Mouse (Mus musculus) lung, postnatal 0 days (tissue): ENCODE measurements around the gene Wnt5b. TPM values are rescaled to one million over a fixed set of nuclear protein-coding genes. Genes with fewer than 3 reads are reported as not detected.
A peak's percentile ranks its signal among the peaks of the same experiment; 100 is the strongest.

ENCODE experiments used
- ATAC-seq: fragments of 200-750 bp; cut with Nextera tagmentation; 2 replicates; pipeline ENCODE4 v1.8.0; 2017; ENCODE audit warnings: moderate library complexity
- DNase-seq: peaks from one replicate; pipeline ENCODE4 v3.0.0-alpha.2; 2016; ENCODE audit warnings: low spot score
- H3K27ac ChIP-seq: fragments of 300-500 bp; sonication (generic); 2 replicates; pipeline ENCODE4 v1.5.1; 2014; ENCODE audit warnings: antibody characterized with exemption, mild to moderate bottlenecking, low read length, mixed read lengths
- H3K27me3 ChIP-seq: fragments of 300-500 bp; sonication (generic); replicated peaks from 2 replicates; pipeline ENCODE4 v1.6.1; 2014; ENCODE audit warnings: low read length, mixed read lengths; ENCODE audit not compliant: insufficient read depth
- H3K36me3 ChIP-seq: fragments of 300-500 bp; sonication (generic); 2 replicates; pipeline ENCODE4 v1.6.1; 2014; ENCODE audit warnings: low read length, mixed read lengths; ENCODE audit not compliant: insufficient read depth
- H3K4me1 ChIP-seq: fragments of 300-500 bp; sonication (generic); 2 replicates; pipeline ENCODE4 v1.6.1; 2014; ENCODE audit warnings: antibody characterized with exemption, low read depth, low read length, mixed read lengths; ENCODE audit not compliant: insufficient read depth
- H3K4me2 ChIP-seq: fragments of 300-500 bp; sonication (generic); replicated peaks from 2 replicates; pipeline ENCODE4 v1.6.1; 2014; ENCODE audit warnings: low read depth, mild to moderate bottlenecking, low read length, moderate library complexity, mixed read lengths
- H3K4me3 ChIP-seq: fragments of 300-500 bp; sonication (generic); 2 replicates; pipeline ENCODE4 v1.5.1; 2014; ENCODE audit warnings: low read depth, low read length
- H3K9ac ChIP-seq: fragments of 300-500 bp; sonication (generic); replicated peaks from 2 replicates; pipeline ENCODE4 v1.6.1; 2014; ENCODE audit warnings: low read depth, mild to moderate bottlenecking
- H3K9me3 ChIP-seq: fragments of 300-500 bp; sonication (generic); 2 replicates; pipeline ENCODE4 v1.6.1; 2016; ENCODE audit warnings: low read length, mixed read lengths
- CTCF ChIP-seq: IDR thresholded peaks from 2 replicates; pipeline ENCODE4 v1.5.1; 2016; ENCODE audit warnings: antibody characterized with exemption, mild to moderate bottlenecking
- EP300 ChIP-seq: IDR thresholded peaks from 2 replicates; pipeline ENCODE4 v1.6.1; 2016; ENCODE audit warnings: antibody characterized with exemption, mild to moderate bottlenecking, control low read depth
- WGBS: fragments of 180-500 bp; shearing (Covaris S2); extraction: QIAGEN DNeasy Blood & Tissue Kit; methylation state at CpG from one replicate; pipeline ENCODE4 v1.1.7; 2014; 5-methylcytosine and 5-hydroxymethylcytosine counted together
- polyA plus RNA-seq: library from polyadenylated mRNA; unstranded; fragments of >200 nt; fragmentation: Nextera tagmentation; extraction: Ambion mirVana; gene quantifications from 2 replicates; pipeline ENCODE4 v1.2.1, GENCODE M21; 2015

Wnt5b gene
- polyA plus RNA-seq, 1 experiment from 2014 or later = 6.6 TPM

DNA sequence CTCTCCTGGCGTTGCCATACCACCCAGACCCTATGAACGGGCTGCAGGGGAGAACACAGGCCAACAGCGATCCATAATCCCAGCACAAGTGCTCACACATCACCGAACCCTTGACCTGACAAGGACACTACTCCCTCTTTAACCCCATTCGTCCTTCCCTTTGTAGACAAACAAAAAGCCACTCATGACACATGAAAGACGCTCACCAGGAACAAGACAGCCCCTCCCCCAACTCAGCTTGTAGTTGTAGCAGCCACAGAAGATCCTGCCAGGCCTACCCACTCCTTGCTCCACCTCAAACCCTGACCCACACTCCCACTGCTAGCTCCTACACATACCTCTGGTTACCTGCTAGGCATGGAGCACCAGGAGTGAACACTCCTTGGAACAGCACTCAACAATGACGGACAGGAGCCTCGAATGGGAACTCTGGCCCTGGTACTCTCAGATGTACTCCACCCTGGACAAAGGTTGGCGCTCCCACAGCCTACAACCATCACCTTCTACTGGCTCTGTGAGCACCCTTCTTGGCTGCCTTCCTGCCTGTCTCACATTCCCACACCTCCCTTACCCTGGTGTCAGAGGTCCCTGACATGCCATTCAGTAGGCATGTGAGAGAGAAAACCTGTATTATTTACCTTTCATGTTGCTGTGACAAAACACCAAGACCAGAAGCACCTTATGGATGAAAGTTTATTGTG is 38.5 kb downstream of the Wnt5b start:
- Histone ChIP-seq H3K4me3 (no peak overlapping the region), H3K27ac (no peak overlapping the region), H3K9me3 (no peaks in the 10 kb centered on the region), H3K4me2 (no peak overlapping the region), H3K9ac (no peak overlapping the region), H3K27me3 (no peaks in the 10 kb centered on the region), H3K4me1 (no peaks in the 10 kb centered on the region), H3K36me3 (no peaks in the 10 kb centered on the region)
- ATAC-seq (no peak), DNase-seq (no peak)
- WGBS = 61% methylated on average over 9 of the region's 9 CpGs
- TF ChIP-seq EP300 = no peak
- no peak for TF ChIP-seq CTCF

DNA sequence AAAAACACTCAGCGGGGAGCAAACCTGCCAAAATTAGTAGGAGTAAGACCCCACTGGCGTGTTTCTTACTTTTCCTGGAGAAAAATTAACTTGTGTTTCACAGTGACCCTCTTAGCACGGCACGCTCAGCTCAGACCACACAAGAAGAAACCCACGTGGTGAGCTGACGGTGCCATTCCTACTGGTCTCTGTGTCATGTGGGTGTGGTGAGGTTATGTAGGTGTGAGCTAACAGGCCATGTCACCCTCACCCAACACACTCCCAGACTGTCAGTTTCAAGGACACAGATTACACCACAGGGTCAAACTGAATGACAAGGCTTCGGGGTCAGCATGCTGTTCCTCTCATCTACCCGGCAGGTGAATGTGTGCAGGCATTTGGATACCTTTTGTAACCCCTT is 39.4 kb downstream of the Wnt5b start:
- DNase-seq (no peak), ATAC-seq (no peak)
- Histone ChIP-seq H3K27me3 (no peaks in the 10 kb centered on the region), H3K4me2 (no peak overlapping the region), H3K36me3 (no peaks in the 10 kb centered on the region), H3K4me1 (no peaks in the 10 kb centered on the region), H3K27ac (no peak overlapping the region), H3K9me3 (no peaks in the 10 kb centered on the region), H3K9ac (no peak overlapping the region), H3K4me3 (no peak overlapping the region)
- TF ChIP-seq CTCF (no peak), EP300 (no peak)
- 61% methylated on average over 8 of the region's 8 CpGs for WGBS

DNA sequence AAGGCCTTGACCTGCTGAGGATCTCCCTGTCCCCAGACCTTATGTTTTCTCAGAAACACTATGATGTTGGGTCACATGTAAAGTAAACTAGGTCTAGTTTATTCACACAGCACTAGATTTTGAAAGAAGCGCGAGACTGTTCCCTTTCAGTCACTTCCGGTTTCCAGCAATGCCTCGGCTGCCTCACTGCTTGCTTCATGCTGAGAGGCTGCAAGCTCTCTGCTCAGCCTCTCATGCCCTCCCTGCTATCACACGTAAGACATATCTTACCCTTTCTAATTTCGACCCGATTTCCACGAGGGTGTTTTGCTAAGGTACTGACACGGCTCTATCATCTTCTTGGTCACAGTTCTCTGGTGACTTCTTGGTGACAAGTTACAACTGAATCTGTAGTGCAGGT is 42.1 kb downstream of the Wnt5b start:
- peak; percentile 33 for DNase-seq
- 42% methylated on average over 9 of the region's 9 CpGs for WGBS
- H3K9ac ChIP-seq = no peak overlapping the region

DNA sequence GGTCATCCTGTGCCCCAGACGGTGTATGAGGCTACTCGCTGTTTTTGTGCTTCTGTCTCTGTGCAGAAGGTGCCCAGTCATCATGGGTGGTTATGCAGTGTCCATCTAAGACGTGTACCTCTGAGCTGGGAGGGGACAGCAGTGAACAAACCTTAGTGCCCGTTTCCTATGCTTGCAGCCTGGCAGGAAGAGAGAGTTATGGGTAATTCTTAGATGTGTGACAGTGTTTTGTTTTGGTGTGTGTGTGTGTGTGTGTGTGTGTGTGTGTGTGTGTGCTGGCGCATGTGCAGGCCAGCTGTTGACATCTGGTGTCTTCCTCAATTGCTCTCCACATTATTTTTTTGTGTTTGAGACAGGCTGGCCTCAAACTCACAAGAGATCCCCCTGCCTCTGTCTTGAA is 44.1 kb downstream of the Wnt5b start:
- Histone ChIP-seq H3K27me3 (no peaks in the 10 kb centered on the region), H3K9ac (no peak overlapping the region), H3K9me3 (no peaks in the 10 kb centered on the region), H3K27ac (no peak overlapping the region), H3K4me2 (no peak overlapping the region), H3K4me3 (no peak overlapping the region), H3K4me1 (0 out of 2 replicates have a peak, but pooled peaks cover 4% of the 10 kb centered on the region), H3K36me3 (no peaks in the 10 kb centered on the region)
- DNase-seq (no peak), ATAC-seq (no peak)
- 39% methylated on average over 5 of the region's 5 CpGs for WGBS
- TF ChIP-seq CTCF (no peak), EP300 (no peak)

More for the DNA sequence above, 42.1 kb downstream of the Wnt5b start:
- Histone ChIP-seq H3K27ac (no peak overlapping the region), H3K4me1 (0 out of 2 replicates have a peak, but pooled peaks cover 4% of the 10 kb centered on the region), H3K27me3 (no peaks in the 10 kb centered on the region), H3K9me3 (no peaks in the 10 kb centered on the region), H3K4me2 (no peak overlapping the region), H3K36me3 (no peaks in the 10 kb centered on the region), H3K4me3 (no peak overlapping the region)
- ATAC-seq = no peak
- TF ChIP-seq CTCF (no peak), EP300 (no peak)

DNA sequence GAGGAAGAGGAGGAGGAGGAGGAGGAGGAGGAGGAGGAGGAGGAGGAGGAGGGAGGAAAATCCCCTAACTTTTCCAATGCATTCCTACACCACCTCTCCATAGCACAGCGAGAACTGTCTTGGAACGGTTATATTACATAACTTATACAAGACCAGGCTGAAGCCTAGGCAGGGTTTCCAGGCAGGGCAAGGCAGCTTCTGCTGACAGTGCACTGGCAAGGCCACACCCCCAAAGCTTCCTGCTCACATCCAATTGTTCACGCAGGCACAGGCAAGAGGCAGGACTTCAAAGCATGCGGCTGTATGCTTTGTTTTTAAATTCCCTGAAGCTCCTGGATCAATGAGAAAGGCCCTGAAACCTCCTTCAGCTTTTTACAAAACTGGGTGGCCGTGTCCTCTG is 44.9 kb downstream of the Wnt5b start:
- Histone ChIP-seq H3K4me3 (no peak overlapping the region), H3K9ac (no peak overlapping the region), H3K27me3 (no peaks in the 10 kb centered on the region), H3K36me3 (no peaks in the 10 kb centered on the region), H3K9me3 (no peaks in the 10 kb centered on the region), H3K4me2 (no peak overlapping the region), H3K27ac (no peak overlapping the region), H3K4me1 (0 out of 2 replicates have a peak, but pooled peaks cover 4% of the 10 kb centered on the region)
- DNase-seq = peak; percentile 82
- ATAC-seq = peak; percentile 74
- 7% methylated on average over 5 of the region's 5 CpGs for WGBS
- TF ChIP-seq CTCF (no peak), EP300 (no peak)

DNA sequence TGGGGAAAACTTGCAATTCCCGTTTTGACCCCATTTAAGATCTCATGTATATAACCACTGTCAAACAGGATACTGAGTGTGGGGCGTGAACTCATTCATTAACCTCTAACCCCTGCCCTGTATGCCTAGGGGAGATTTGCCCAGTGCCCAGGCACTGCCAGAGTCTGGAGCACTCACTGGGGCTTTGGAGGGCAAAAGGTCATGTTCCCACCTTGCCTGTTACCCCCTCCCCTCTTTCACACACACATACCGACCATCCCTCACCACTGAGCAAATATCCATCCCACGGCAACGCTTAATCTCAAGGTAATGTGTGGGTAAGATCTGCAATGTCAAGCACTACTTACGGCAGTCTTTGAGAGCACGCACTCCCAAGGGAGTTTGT is 51.5 kb downstream of the Wnt5b start:
- TF ChIP-seq CTCF = no peak
- TF ChIP-seq EP300 = no peak

More for the DNA sequence above, 51.5 kb downstream of the Wnt5b start:
- H3K4me2 ChIP-seq = no peak overlapping the region
- no peak overlapping the region for H3K27ac ChIP-seq
- no peaks in the 10 kb centered on the region for H3K36me3 ChIP-seq
- no peak for DNase-seq
- no peak overlapping the region for H3K9ac ChIP-seq
- no peaks in the 10 kb centered on the region for H3K4me1 ChIP-seq
- H3K9me3 ChIP-seq = no peaks in the 10 kb centered on the region
- H3K4me3 ChIP-seq = no peak overlapping the region
- H3K27me3 ChIP-seq = no peaks in the 10 kb centered on the region
- 48% methylated on average over 7 of the region's 7 CpGs for WGBS
- no peak for ATAC-seq
